Mouse (Mus musculus) spleen, adult 2 months (tissue): ENCODE results near the gene Tmc4.

Source experiments
- CTCF ChIP-seq: fragments of 200-500 bp; IDR thresholded peaks from 2 replicates; pipeline ENCODE4 v1.5.1; 2011; ENCODE audit warnings: mild to moderate bottlenecking, inconsistent platforms; ENCODE audit not compliant: insufficient read depth, insufficient read length, insufficient replicate concordance; ENCODE audit errors: extremely low read depth
- POLR2A ChIP-seq: fragments of 200-500 bp; IDR thresholded peaks from 2 replicates; pipeline ENCODE4 v1.6.1; 2011; ENCODE audit warnings: low read depth, low read length, inconsistent platforms

- TF ChIP-seq CTCF (no peak), POLR2A (no peak)
These were observed 7.3 kb upstream of the Tmc4 start for GRCm38 (mm10) chr7:3684698-3685097.
